Mouse (Mus musculus): ENCODE measurements around the gene Prm1.
"Not testable (repeated sequence)": the region's sequence is repeated elsewhere in the genome, so short reads cannot be mapped to it uniquely, and the experiment has no call there.

The Prm1 gene

DNA sequence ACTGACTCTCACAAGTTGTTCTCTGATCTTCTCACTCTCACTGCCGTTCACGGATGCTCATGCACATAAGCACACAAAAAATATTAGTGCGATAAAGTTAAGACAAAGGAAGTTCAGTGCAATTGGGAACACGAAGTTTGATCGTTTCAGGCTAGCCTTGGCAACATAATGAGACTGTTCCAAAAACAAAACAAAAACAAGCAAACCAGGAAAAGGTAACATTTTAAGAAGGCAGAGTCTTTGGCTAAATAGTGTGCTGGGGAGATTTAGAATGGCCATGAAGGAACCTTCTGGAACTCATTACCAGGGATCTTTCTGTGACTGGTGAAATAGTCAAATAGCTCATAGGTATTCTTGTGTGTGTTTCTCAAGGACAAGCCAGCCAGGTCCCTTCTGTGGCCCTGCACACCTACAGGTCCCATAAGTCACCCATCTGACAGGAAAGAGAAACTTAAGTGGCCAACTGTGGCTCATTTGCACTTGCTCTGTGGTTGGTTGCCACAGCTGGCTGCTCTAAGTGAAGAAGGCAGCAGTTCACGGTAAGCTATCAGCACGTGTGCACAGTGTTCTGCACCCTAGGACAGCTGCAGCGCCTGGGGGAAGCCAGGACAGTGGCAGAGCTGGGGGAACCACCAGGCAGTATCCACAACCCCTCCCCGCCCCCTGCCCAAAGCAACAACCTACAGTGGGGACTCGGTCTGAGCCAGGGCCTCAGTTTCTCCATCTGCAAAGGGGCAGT lies at the start of gene Prm1:
Prm1 (minus strand) TSS at position 51 of the 739 bp plus-strand sequence.
- no peak for DNase-seq (ENCODE audit: low spot score)

- not testable (repeated sequence) for DNase-seq (ENCODE audit: low spot score)
Measured at GRCm38 (mm10) chr16:10852216-10852615, 46.6 kb upstream of the Prm1 start.

DNA sequence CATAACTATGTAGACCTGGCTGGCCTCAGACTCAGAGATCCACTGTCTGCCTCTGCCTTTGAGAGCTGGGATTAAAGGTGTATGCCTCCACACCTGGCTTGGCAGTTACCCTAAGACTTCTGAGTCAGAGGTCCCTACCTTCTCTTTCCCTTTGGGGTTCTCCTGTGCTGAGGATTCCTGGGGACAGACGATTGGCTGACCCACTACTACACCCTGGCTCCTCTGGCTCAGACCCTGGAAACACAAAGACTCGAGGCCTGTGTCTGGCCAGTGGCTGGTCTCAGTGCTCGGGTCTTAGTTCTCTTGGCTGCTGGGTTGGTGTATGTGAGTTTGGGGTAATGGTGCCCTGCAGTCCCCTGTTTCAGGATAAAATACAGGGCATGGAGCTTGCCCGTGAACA lies 45.3 kb upstream of the Prm1 start:
- DNase-seq (ENCODE audit: low spot score), result no peak

- DNase-seq (ENCODE audit: low spot score), result peak; percentile 68
Measured at GRCm38 (mm10) chr16:10849965-10850861, 44.6 kb upstream of the Prm1 start.

- DNase-seq (ENCODE audit: low spot score), result peak; percentile 42
Measured at GRCm38 (mm10) chr16:10846503-10846902, 40.9 kb upstream of the Prm1 start.

- DNase-seq (ENCODE audit: low spot score), result no peak
Measured at GRCm38 (mm10) chr16:10845952-10846351, 40.3 kb upstream of the Prm1 start.

GRCm38 (mm10) chr16:10844319-10844670 lies 38.7 kb upstream of the Prm1 start:
- no peak for DNase-seq (ENCODE audit: low spot score)

DNA sequence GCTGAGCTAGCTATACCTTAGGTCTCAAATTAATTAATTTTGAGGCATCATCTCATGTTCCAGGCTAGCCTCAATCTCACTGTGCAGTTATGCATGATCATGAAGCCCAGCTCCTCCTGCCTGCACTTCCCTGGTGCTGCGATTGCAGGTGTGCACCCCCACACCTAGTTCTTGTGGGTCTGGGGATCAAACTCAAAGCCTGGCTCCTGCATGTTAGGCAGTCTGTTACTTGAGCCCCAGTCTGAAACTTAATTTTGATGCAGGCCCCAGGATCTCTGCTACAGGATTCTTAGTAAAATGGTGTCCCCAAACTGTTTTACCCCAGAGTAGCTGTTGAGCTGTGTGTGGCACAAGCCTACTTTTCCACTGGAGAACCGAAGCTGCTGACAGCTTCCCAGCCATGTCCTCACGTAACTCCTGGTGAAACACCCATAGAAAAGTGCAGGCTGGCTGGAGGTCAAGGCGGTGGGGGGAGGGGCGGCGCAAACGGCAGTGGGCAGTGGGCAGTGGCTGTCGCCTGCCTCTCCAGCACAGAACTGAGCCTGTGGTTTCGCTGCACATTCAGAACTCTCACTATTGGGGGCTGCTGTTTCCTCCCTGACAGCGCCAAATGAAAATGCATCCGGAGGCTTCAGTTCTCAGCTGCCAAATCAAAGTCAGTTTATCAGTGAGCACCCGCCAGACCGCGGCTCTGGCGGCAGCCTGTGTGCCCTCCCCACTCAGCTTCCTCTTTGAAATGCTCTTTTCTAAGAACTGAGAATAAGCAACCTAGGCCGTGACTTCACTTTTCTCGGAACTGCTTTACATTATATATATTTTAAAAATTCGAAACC lies 38.1 kb upstream of the Prm1 start:
- no peak for DNase-seq (ENCODE audit: low spot score)

GRCm38 (mm10) chr16:10842282-10842855 lies 36.7 kb upstream of the Prm1 start:
- DNase-seq (ENCODE audit: low spot score), result no peak

DNA sequence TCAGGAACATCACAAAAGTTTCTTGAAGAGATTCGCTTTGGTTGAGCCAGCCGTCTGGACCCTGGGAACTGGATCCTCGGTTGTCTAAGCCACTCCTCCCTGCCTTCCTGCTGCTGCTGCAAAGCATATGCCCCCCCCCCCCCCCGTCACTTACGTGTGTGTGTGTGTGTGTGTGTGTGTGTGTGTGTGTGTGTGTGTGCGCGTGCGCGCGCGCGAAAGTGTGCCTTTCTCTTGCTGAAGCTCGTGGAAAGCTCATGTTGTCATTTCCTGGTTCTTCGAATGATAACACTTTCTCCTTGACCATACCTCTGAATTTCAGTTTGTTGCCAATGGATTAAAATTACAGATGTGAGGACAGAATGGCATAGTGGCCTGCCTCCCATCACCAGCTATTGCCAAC lies 34.4 kb upstream of the Prm1 start:
- no peak for DNase-seq (ENCODE audit: low spot score)

GRCm38 (mm10) chr16:10838487-10839245 lies 33.0 kb upstream of the Prm1 start:
- no peak for DNase-seq (ENCODE audit: low spot score)

GRCm38 (mm10) chr16:10837903-10838302 lies 32.3 kb upstream of the Prm1 start:
- DNase-seq (ENCODE audit: low spot score), result no peak

DNA sequence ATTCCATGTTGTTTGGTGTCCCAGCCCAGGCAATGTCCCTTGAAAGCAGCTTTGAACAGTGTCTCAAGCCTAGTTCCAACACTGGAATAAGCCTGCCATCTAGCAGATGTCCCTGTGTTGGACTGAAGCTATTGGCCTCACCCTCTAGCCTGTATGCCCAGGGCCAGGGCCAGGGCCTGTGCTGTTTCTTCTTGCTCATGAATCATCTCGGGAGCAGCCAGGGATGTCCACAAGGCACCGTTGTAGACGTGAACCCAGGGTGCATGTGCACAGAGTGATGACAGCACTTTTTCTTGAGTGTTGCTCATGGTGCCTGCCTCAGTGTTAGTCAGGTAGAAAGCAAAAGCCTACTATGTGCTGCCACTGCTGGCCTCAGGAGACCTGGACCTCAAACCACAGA lies 31.6 kb upstream of the Prm1 start:
- no peak for DNase-seq (ENCODE audit: low spot score)

GRCm38 (mm10) chr16:10836388-10836787 lies 30.7 kb upstream of the Prm1 start:
- DNase-seq (ENCODE audit: low spot score), result no peak

DNA sequence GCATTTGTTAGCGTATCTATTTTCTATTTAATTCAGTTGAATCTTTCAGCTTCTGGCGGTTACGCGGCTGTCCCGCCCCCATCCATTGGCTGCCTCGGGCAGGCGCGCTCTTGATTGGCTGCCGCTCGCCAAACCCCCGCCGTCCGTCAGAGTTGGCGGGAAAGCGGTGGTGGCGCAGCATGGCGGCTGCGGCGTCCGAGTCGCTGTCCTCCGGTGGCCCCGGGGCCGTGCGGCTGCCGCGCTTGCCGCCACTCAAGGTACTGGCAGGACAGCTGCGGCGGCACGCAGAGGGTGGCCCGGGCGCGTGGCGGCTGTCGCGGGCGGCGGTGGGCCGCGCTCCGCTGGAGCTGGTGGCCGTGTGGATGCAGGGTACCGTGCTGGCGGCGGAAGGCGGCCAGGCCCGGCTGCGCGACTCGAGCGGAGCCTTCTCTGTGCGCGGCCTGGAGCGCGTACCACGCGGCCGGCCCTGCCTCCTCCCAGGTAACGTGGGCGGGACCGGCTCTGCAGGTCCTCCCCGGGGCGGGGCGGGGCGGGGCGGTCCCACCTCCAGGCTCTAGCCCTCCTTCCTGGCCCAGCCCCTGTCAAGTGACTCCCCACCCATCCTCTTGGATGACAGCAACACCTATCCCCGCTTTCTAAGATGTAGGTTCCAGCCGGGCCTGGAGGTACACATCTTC lies 29.4 kb upstream of the Prm1 start, which contains the start of gene Rmi2:
Rmi2 (plus strand) TSS at position 149 of the 677 bp plus-strand sequence.
- DNase-seq (ENCODE audit: low spot score), result peak; percentile 76

- DNase-seq (ENCODE audit: low spot score), result no peak
Measured at GRCm38 (mm10) chr16:10834542-10834910, 28.9 kb upstream of the Prm1 start.

DNA sequence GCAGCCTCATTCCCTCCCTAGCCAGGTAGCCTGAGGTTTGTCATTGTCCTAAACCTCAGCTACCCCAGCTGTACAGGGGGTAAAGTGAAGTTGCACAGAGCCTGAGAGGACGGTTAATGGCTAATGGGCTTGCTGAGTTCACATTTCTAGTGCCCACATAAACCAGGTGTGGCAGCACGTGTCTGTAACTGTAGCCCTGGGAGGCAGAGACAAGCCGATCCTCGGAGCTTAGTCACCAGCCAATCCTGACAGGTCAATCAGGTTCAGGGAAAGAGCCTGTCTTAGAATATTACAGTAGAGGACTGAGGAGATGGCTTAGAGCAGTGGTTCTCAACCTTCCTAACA lies 22.8 kb upstream of the Prm1 start:
- no peak for DNase-seq (ENCODE audit: low spot score)

DNA sequence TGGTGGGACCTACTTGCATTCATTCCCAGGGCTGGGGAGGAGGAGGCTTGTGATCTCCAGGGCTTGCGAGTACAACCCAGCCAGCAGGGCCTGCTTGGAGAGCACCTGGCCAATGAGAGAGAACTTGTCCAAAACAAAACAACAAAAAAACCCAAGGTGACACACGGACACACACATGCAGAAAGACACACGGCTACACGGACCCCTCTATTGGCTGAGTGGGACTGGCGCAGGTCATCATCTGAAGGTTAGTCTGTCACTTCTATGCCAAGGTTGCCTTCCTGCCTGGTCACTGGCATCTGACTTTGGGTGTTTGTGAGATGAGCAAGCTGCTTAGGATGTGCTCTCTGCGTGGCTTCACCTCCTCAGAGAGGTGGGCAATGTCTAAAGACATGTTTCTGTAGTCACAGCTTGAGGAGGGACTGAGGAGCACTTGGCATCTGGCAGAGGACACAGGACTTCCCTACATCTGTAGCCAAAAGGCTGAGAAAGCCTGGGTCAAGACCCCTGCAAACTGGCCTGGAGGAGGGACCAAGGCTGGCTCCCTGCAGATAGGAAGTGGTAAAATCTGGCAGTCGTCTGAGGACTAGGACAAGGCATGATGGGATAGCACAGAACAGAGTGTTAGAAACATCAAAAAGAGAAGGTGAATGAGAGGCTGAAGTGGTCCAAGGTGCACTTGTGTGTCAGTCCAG lies 22.3 kb upstream of the Prm1 start:
- no peak for DNase-seq (ENCODE audit: low spot score)

- no peak for DNase-seq (ENCODE audit: low spot score)
Measured at GRCm38 (mm10) chr16:10827269-10827668, 21.6 kb upstream of the Prm1 start.

DNA sequence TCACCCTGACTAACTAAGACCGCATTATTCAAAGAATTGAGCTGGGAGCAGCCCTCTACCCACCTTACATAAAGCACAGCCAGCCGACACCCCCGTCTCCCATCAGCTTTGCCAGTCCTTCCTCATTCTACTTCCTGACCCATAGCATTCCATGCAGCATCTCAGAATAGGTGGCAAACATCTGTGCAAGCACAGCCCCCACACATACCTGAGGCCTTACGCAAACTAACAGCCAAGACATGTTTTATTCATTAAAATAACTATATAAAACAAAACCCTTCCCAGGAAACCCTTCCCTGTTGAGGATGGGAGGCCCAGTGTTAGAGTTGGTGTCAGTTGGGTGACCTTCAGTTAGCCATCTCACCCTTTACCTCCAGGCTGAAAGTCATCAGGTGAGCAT lies 20.2 kb upstream of the Prm1 start:
- no peak for DNase-seq (ENCODE audit: low spot score)

Measured in ovary, adult 18-20 months (tissue).